Mouse (Mus musculus) cortical plate, adult 2 months (tissue): ENCODE measurements around the gene Tm7sf2.

Experiments
- CTCF ChIP-seq: fragments of 200-500 bp; IDR thresholded peaks from 2 replicates; pipeline ENCODE4 v1.5.1; 2011; ENCODE audit warnings: mild to moderate bottlenecking, control low read depth, low read length; ENCODE audit not compliant: insufficient read depth; ENCODE audit errors: extremely low read depth
- POLR2A ChIP-seq: fragments of 200-500 bp; IDR thresholded peaks from 2 replicates; pipeline ENCODE4 v1.6.1; 2011; ENCODE audit warnings: mild to moderate bottlenecking, low read length, control low read depth; ENCODE audit not compliant: insufficient read depth; ENCODE audit errors: extremely low read depth

DNA sequence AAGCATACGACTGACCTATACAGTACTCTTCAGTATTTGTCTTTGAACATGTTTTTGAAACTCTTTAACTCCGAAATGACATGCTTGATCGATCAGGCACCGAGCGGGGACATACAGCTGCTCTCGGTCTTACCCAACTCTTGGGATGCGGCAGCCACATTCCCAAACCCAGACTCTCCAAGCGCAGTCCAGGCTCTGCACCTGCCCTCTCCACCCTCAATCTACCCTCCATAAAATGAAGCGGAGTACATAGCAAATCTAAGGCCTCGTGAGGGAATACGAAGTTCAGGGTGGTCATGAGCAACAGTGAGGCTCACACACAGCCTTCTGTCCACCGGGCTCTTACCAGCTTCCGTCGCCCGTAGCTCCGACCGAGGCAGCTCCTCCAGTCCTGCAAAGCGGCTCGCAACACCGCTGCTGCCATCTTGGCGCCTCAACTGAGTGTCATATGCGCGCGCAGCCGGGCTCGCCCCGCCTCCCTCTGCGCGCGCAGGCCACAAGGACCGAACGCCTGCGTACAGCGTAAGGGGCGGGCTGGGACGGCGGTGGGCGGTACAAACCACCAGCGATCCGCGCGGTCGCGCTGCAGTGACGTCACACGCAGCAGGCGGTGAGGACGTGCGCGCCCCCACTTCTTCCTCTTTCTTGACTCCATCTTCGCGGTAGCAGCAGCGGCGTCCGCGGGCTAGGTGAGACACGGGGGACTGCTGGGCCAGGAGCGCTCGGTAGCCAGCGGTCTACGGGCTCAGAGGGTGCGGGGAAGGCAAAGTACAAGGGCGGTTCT lies 10.7 kb downstream of the Tm7sf2 start, which contains the start of the genes Mrpl49 and Fau:
- TF ChIP-seq POLR2A (peak; percentile 83; the same call in 1 of the 2 replicates), CTCF (no peak)
